16 mouse cellular contexts compared by ENCODE assay signal in the genomic region with DNA sequence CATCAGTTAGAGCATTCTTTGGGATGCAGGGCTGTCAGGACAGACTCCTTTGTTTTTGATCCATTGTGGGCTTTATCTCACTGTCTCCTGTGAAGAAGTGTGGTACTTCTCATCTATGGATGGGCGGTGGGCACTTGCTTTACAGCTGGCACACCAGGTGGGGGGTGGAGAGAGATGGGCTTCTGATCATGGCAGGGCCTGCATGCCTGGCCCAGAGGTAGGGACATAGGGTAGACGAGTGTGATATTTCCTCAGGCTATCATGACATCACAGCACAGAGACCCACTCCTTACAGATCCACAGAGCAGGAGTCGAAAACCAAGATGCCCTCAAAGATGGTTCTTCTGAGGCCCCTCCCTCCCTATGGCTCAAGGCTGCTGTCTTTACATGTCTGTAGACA.
DNase-seq lines count a peak whose midpoint lies in the region; ATAC-seq and TF ChIP-seq lines count a peak whose summit lies in the region.
"Had no signal": no experiment of that assay in that cellular context is flagged by ENCODE, and none has a peak within 500 bp of the region (broad histone marks: within the 10 kb centered on the region; RNA-seq: fewer than 3 reads in every experiment).

No protein-coding gene starts in this region.

- 56% methylated on average over 3 of the region's 3 CpGs for WGBS in hindbrain, embryonic 12.5 days
- WGBS in midbrain, embryonic 14.5 days, result 67% methylated on average over 3 of the region's 3 CpGs
- WGBS in olfactory bulb, adult 2 months, result 65% methylated on average over 3 of the region's 3 CpGs
- 74% methylated on average over 3 of the region's 3 CpGs for WGBS in liver, embryonic 11.5 days

- no peak for TF ChIP-seq CTCF in layer of hippocampus, adult 2 months (conservative IDR thresholded peaks at IDR 0.05)
- no peak for TF ChIP-seq CTCF in olfactory bulb, adult 2 months (IDR thresholded peaks at IDR 0.05; ENCODE audit: insufficient read depth, low read depth, low read length)

- no peak overlapping the region for H3K4me3 ChIP-seq in layer of hippocampus, adult 2 months
- H3K4me3 ChIP-seq in hindbrain, embryonic 12.5 days, result no peak overlapping the region
- no peak overlapping the region for H3K4me3 ChIP-seq in midbrain, embryonic 14.5 days (replicated peaks; ENCODE audit: low read depth, low read length)
- no peak overlapping the region for H3K4me3 ChIP-seq in olfactory bulb, adult 2 months (ENCODE audit: insufficient read depth, low read depth, low read length)
- H3K4me3 ChIP-seq in liver, embryonic 11.5 days (ENCODE audit: low read depth, low read length), result no peak overlapping the region
- H3K4me3 ChIP-seq: heart, embryonic 10.5 days; liver, embryonic 12.5 days; stomach, embryonic 15.5 days had no signal

- peak overlapping the region; percentile 90 for H3K27ac ChIP-seq in layer of hippocampus, adult 2 months
- H3K27ac ChIP-seq in hindbrain, embryonic 12.5 days, result peak overlapping the region; percentile 91
- peak overlapping the region; percentile 85 for H3K27ac ChIP-seq in midbrain, embryonic 14.5 days (replicated peaks; ENCODE audit: low read depth, low read length)
- H3K27ac ChIP-seq in olfactory bulb, adult 2 months (ENCODE audit: insufficient read depth, low read depth, low read length), result peak overlapping the region; percentile 55
- no peak overlapping the region for H3K27ac ChIP-seq in liver, embryonic 11.5 days (ENCODE audit: low read depth, low read length)
- H3K27ac ChIP-seq: heart, embryonic 10.5 days; liver, embryonic 12.5 days; stomach, embryonic 15.5 days had no signal

- DNase-seq in layer of hippocampus, adult 2 months (ENCODE audit: low spot score in 2 of 2), result no peak
- DNase-seq in layer of hippocampus, postnatal 10 days (ENCODE audit: low spot score in 2 of 2), result no peak
- no peak for DNase-seq in midbrain, embryonic 14.5 days
- no peak for DNase-seq in kidney, postnatal 36 days
- no peak for DNase-seq in liver, embryonic 11.5 days (ENCODE audit: low spot score)
- no peak for DNase-seq in embryo, embryonic 11 days
- DNase-seq: gastrocnemius, postnatal 10 days; kidney, adult 11 months; kidney, postnatal 4 days; thymus, postnatal 25 days had no signal

- peaks cover 36% of the 10 kb centered on the region for H3K4me1 ChIP-seq in hindbrain, embryonic 12.5 days
- H3K4me1 ChIP-seq in midbrain, embryonic 14.5 days (ENCODE audit: control insufficient read depth, insufficient read depth, low read length), result peaks cover 26% of the 10 kb centered on the region
- peaks cover 16% of the 10 kb centered on the region for H3K4me1 ChIP-seq in olfactory bulb, adult 2 months (ENCODE audit: control insufficient read depth, insufficient read depth, low read length)
- no peaks in the 10 kb centered on the region for H3K4me1 ChIP-seq in liver, embryonic 11.5 days (replicated peaks; ENCODE audit: control insufficient read depth, insufficient read depth, low read length)
- H3K4me1 ChIP-seq: heart, embryonic 10.5 days; liver, embryonic 12.5 days; stomach, embryonic 15.5 days had no signal

- H3K4me2 ChIP-seq in hindbrain, embryonic 12.5 days (replicated peaks), result no peak overlapping the region
- H3K4me2 ChIP-seq in midbrain, embryonic 14.5 days (ENCODE audit: low read length), result no peak overlapping the region
- no peak overlapping the region for H3K4me2 ChIP-seq in liver, embryonic 11.5 days
- H3K4me2 ChIP-seq: liver, embryonic 12.5 days; stomach, embryonic 15.5 days had no signal

- no peaks in the 10 kb centered on the region for H3K9me3 ChIP-seq in hindbrain, embryonic 12.5 days (replicated peaks)
- no peaks in the 10 kb centered on the region for H3K9me3 ChIP-seq in midbrain, embryonic 14.5 days (ENCODE audit: control insufficient read depth, low read length)
- no peaks in the 10 kb centered on the region for H3K9me3 ChIP-seq in liver, embryonic 11.5 days (ENCODE audit: control insufficient read depth, low read length)
- H3K9me3 ChIP-seq: heart, embryonic 10.5 days; liver, embryonic 12.5 days; stomach, embryonic 15.5 days had no signal

- 0 out of 2 replicates have a peak, but pooled peaks cover 5% of the 10 kb centered on the region for H3K27me3 ChIP-seq in hindbrain, embryonic 12.5 days
- no peaks in the 10 kb centered on the region; the same call in 1 of the 2 replicates for H3K27me3 ChIP-seq in midbrain, embryonic 14.5 days (ENCODE audit: control insufficient read depth, insufficient read depth, low read length)
- H3K27me3 ChIP-seq in liver, embryonic 11.5 days (replicated peaks; ENCODE audit: control insufficient read depth, insufficient read depth, low read length), result peaks cover 6% of the 10 kb centered on the region; the same call in 1 of the 2 replicates
- H3K27me3 ChIP-seq: Patski; stomach, embryonic 15.5 days had no signal

- peak; percentile 26; the same call in 1 of the 2 replicates for ATAC-seq in hindbrain, embryonic 12.5 days (ENCODE audit: low FRiP score)
- ATAC-seq in midbrain, embryonic 14.5 days (ENCODE audit: low FRiP score, low TSS enrichment), result peak; percentile 25; the same call in 1 of the 2 replicates
- ATAC-seq in liver, embryonic 11.5 days (replicated peaks; ENCODE audit: low FRiP score), result no peak
- ATAC-seq: liver, embryonic 12.5 days; Patski had no signal

- no peak overlapping the region for H3K9ac ChIP-seq in hindbrain, embryonic 12.5 days
- no peak overlapping the region for H3K9ac ChIP-seq in midbrain, embryonic 14.5 days (replicated peaks; ENCODE audit: low read length)
- no peak overlapping the region for H3K9ac ChIP-seq in liver, embryonic 11.5 days (ENCODE audit: low read depth, low read length)
- H3K9ac ChIP-seq: liver, embryonic 12.5 days; stomach, embryonic 15.5 days had no signal

- no peak for TF ChIP-seq POLR2A in olfactory bulb, adult 2 months (IDR thresholded peaks at IDR 0.05; ENCODE audit: insufficient read depth, low read depth, low read length)

- no peaks in the 10 kb centered on the region for H3K36me3 ChIP-seq in hindbrain, embryonic 12.5 days
- no peaks in the 10 kb centered on the region for H3K36me3 ChIP-seq in midbrain, embryonic 14.5 days (ENCODE audit: control insufficient read depth, insufficient read depth, low read length)
- no peaks in the 10 kb centered on the region for H3K36me3 ChIP-seq in liver, embryonic 11.5 days (ENCODE audit: control insufficient read depth, insufficient read depth, low read length)
- H3K36me3 ChIP-seq: heart, embryonic 10.5 days; liver, embryonic 12.5 days; stomach, embryonic 15.5 days had no signal
